Mouse (Mus musculus): ENCODE data around the gene Cped1.
"Not testable (repeated sequence)": the region's sequence is repeated elsewhere in the genome, so short reads cannot be mapped to it uniquely, and the experiment has no call there.

The Cped1 gene

GRCm38 (mm10) chr6:22086056-22086455, 100.3 kb downstream of the Cped1 start:
- no peak for DNase-seq (ENCODE audit: low spot score)

- no peak for DNase-seq (ENCODE audit: low spot score)
These were observed 102.8 kb downstream of the Cped1 start for GRCm38 (mm10) chr6:22088346-22089064.

GRCm38 (mm10) chr6:22091773-22092172, 106.1 kb downstream of the Cped1 start:
- no peak for DNase-seq (ENCODE audit: low spot score)

GRCm38 (mm10) chr6:22093792-22094191, 108.1 kb downstream of the Cped1 start:
- no peak for DNase-seq (ENCODE audit: low spot score)

GRCm38 (mm10) chr6:22097709-22098108, 112.0 kb downstream of the Cped1 start:
- no peak for DNase-seq (ENCODE audit: low spot score)

GRCm38 (mm10) chr6:22099832-22100231, 114.1 kb downstream of the Cped1 start:
- DNase-seq (ENCODE audit: low spot score) = no peak

- DNase-seq (ENCODE audit: low spot score) = no peak
These were observed 116.2 kb downstream of the Cped1 start for GRCm38 (mm10) chr6:22101939-22102338.

GRCm38 (mm10) chr6:22102752-22103151, 117.0 kb downstream of the Cped1 start:
- no peak for DNase-seq (ENCODE audit: low spot score)

GRCm38 (mm10) chr6:22103713-22104112, 118.0 kb downstream of the Cped1 start:
- DNase-seq (ENCODE audit: low spot score) = no peak

- DNase-seq (ENCODE audit: low spot score) = no peak
These were observed 118.5 kb downstream of the Cped1 start for GRCm38 (mm10) chr6:22104211-22104610.

GRCm38 (mm10) chr6:22114079-22114478, 128.4 kb downstream of the Cped1 start:
- DNase-seq (ENCODE audit: low spot score) = no peak

- DNase-seq (ENCODE audit: low spot score) = no peak
These were observed 131.0 kb downstream of the Cped1 start for GRCm38 (mm10) chr6:22116679-22117078.

- peak; percentile 18 for DNase-seq (ENCODE audit: low spot score)
These were observed 136.4 kb downstream of the Cped1 start for GRCm38 (mm10) chr6:22122080-22122479.

GRCm38 (mm10) chr6:22122693-22123092, 137.0 kb downstream of the Cped1 start:
- DNase-seq (ENCODE audit: low spot score) = no peak

- DNase-seq (ENCODE audit: low spot score) = no peak
These were observed 137.6 kb downstream of the Cped1 start for GRCm38 (mm10) chr6:22123332-22123731.

GRCm38 (mm10) chr6:22124575-22125330, 139.0 kb downstream of the Cped1 start:
- DNase-seq (ENCODE audit: low spot score) = not testable (repeated sequence)

GRCm38 (mm10) chr6:22135038-22135631, 149.4 kb downstream of the Cped1 start:
- no peak for DNase-seq (ENCODE audit: low spot score)

- no peak for DNase-seq (ENCODE audit: low spot score)
These were observed 151.1 kb downstream of the Cped1 start for GRCm38 (mm10) chr6:22136805-22137204.

- no peak for DNase-seq (ENCODE audit: low spot score)
These were observed 155.1 kb downstream of the Cped1 start for GRCm38 (mm10) chr6:22140786-22141185.

GRCm38 (mm10) chr6:22147236-22147635, 161.5 kb downstream of the Cped1 start:
- DNase-seq (ENCODE audit: low spot score) = no peak

GRCm38 (mm10) chr6:22148511-22148910, 162.8 kb downstream of the Cped1 start:
- DNase-seq (ENCODE audit: low spot score) = no peak

- DNase-seq (ENCODE audit: low spot score) = no peak
These were observed 171.7 kb downstream of the Cped1 start for GRCm38 (mm10) chr6:22157461-22157860.

GRCm38 (mm10) chr6:22161944-22162343, 176.2 kb downstream of the Cped1 start:
- no peak for DNase-seq (ENCODE audit: low spot score)

All from T-cell, adult 2 months (primary cell).